Mouse (Mus musculus) heart, postnatal 36 days (tissue): ENCODE data around the gene Efcab6. TPM values are rescaled to one million over a fixed set of nuclear protein-coding genes. Genes with fewer than 3 reads are reported as not detected.

Source experiments
- DNase-seq, 2 experiments: peaks; one replicate each; pipeline ENCODE4 v3.0.0; 2021 to 2022
- intact Hi-C: fragments of 180-260 bp; cut with DNase I; formaldehyde crosslinking; loops from one replicate; pipeline ENCODE4 v1.15.1; 2025
- total RNA-seq, 2 experiments: library from RNA; stranded (reverse); gene quantifications; 2 replicates each; pipeline ENCODE4 v1.2.3; 2021

Gene Efcab6
- total RNA-seq, 2 experiments from 2014 or later = not detected

DNA sequence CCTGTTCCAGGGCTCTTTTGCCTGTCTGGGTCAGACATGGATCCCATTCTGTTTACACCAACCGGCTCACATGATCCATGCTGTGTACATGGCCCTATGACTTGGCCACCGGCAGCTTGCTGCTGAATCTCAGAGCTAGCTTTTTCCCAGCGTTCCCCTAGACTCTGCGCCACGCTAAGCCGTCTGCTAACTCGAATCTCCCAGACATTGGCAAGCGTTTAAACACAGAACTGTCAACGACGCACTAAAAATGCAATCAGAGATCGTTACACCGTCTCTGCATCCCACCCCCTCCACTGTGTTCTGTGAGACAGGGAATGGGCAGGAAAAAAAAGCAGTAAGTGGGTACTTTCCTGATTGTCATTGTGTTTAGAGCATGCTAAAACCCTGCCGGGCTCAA, 236.0 kb downstream of the Efcab6 start:
- intact Hi-C loops = no loop called here
- DNase-seq = no peak

- no peak for DNase-seq
- intact Hi-C loops = no loop called here
These were observed 237.2 kb downstream of the Efcab6 start for GRCm38 (mm10) chr15:83828011-83828410.

Other genes with a start within 250 kb of the Efcab6 start
- under 1 TPM in 1 of 2 experiments, not detected in 1; 0.39 TPM for gene Sult4a1, start 40.4 kb upstream of the Efcab6 start, total RNA-seq
- gene Pnpla5, start 57.8 kb upstream of the Efcab6 start, total RNA-seq = not detected
- gene Pnpla3, start 102.5 kb upstream of the Efcab6 start, total RNA-seq = 1 to 10 TPM; 1.9 to 2.9 TPM
- 100 to 1,000 TPM; 270 to 286 TPM for gene Samm50, start 126.9 kb upstream of the Efcab6 start, total RNA-seq
- gene Parvb, start 166.7 kb upstream of the Efcab6 start, total RNA-seq = 100 to 1,000 TPM; 110 to 142 TPM